ENCODE assay signal across 25 mouse cellular contexts in genomic region chr6:114142480-114142879, GRCm38 (mm10). TPM values are rescaled to one million over a fixed set of nuclear protein-coding genes. Genes with fewer than 3 reads are reported as not detected.
DNase-seq lines count a peak whose midpoint lies in the region; ATAC-seq and TF ChIP-seq lines count a peak whose summit lies in the region.
"Had no signal": no experiment of that assay in that cellular context is flagged by ENCODE, and none has a peak within 500 bp of the region (broad histone marks: within the 10 kb centered on the region; RNA-seq: fewer than 3 reads in every experiment).

No protein-coding gene starts in this region.

- H3K9ac ChIP-seq in midbrain, embryonic 13.5 days (replicated peaks): no peak overlapping the region
- H3K9ac ChIP-seq: embryonic facial prominence, embryonic 13.5 days; embryonic facial prominence, embryonic 15.5 days; forebrain, embryonic 12.5 days; forebrain, embryonic 15.5 days; forebrain, postnatal 0 days had no signal

- no peak for TF ChIP-seq CTCF in layer of hippocampus, adult 2 months (conservative IDR thresholded peaks at IDR 0.05)
- TF ChIP-seq CTCF in brain, embryonic 14.5 days (IDR thresholded peaks at IDR 0.05; ENCODE audit: borderline replicate concordance, extremely low read depth, insufficient read depth, insufficient read length): no peak

- H3K36me3 ChIP-seq in midbrain, embryonic 13.5 days: no peaks in the 10 kb centered on the region
- H3K36me3 ChIP-seq: embryonic facial prominence, embryonic 13.5 days; embryonic facial prominence, embryonic 15.5 days; forebrain, embryonic 10.5 days; forebrain, embryonic 12.5 days; forebrain, embryonic 15.5 days had no signal

- 90% methylated on average over 11 of the region's 11 CpGs for WGBS in midbrain, embryonic 13.5 days

- peak overlapping the region; percentile 60 for H3K27ac ChIP-seq in layer of hippocampus, adult 2 months
- no peak overlapping the region for H3K27ac ChIP-seq in midbrain, embryonic 13.5 days
- H3K27ac ChIP-seq: embryonic facial prominence, embryonic 13.5 days; embryonic facial prominence, embryonic 15.5 days; forebrain, embryonic 10.5 days; forebrain, embryonic 12.5 days had no signal

- TF ChIP-seq POLR2A in brain, embryonic 14.5 days (IDR thresholded peaks at IDR 0.05; ENCODE audit: borderline replicate concordance, extremely low read depth, insufficient read depth, insufficient read length, poor library complexity, severe bottlenecking): no peak

- H3K9me3 ChIP-seq in midbrain, embryonic 13.5 days: peaks cover 9% of the 10 kb centered on the region
- H3K9me3 ChIP-seq: embryonic facial prominence, embryonic 13.5 days; embryonic facial prominence, embryonic 15.5 days; forebrain, embryonic 12.5 days; forebrain, embryonic 15.5 days had no signal

- no peak for ATAC-seq in midbrain, embryonic 13.5 days
- ATAC-seq: forebrain, embryonic 15.5 days; forebrain, postnatal 0 days had no signal

- H3K4me2 ChIP-seq in midbrain, embryonic 13.5 days (replicated peaks): no peak overlapping the region
- H3K4me2 ChIP-seq: embryonic facial prominence, embryonic 13.5 days; embryonic facial prominence, embryonic 15.5 days; forebrain, embryonic 12.5 days; forebrain, embryonic 15.5 days had no signal

- DNase-seq in layer of hippocampus, adult 2 months (ENCODE audit: low spot score in 2 of 2): no peak
- no peak for DNase-seq in layer of hippocampus, adult 9-10 months (ENCODE audit: low spot score)
- peak; percentile 43 to 59 for DNase-seq in right cerebral cortex, postnatal 10 days (ENCODE audit: low spot score in 2 of 2)
- DNase-seq in right cerebral cortex, adult 18-20 months: no peak
- DNase-seq in brain, embryonic 14.5 days (ENCODE audit: low read depth): peak; percentile 13
- DNase-seq: adrenal gland, adult 2 months; adrenal gland, postnatal 10 days; adrenal gland, postnatal 25 days; cerebellum, adult 11 months; cerebellum, adult 18-20 months; cerebellum, adult 8-10 months; cerebellum, adult 9-11 months; cerebellum, postnatal 36 days; embryo, embryonic 11 days; forebrain, postnatal 0 days had no signal

- no peak overlapping the region for H3K4me3 ChIP-seq in layer of hippocampus, adult 2 months
- no peak overlapping the region for H3K4me3 ChIP-seq in midbrain, embryonic 13.5 days (replicated peaks)
- H3K4me3 ChIP-seq: embryonic facial prominence, embryonic 13.5 days; embryonic facial prominence, embryonic 15.5 days; erythroblast, embryonic 14.5 days; forebrain, embryonic 10.5 days; forebrain, embryonic 12.5 days; forebrain, embryonic 15.5 days had no signal

- peaks cover 40% of the 10 kb centered on the region for H3K27me3 ChIP-seq in midbrain, embryonic 13.5 days
- H3K27me3 ChIP-seq: embryonic facial prominence, embryonic 13.5 days; embryonic facial prominence, embryonic 15.5 days; forebrain, embryonic 12.5 days; forebrain, embryonic 15.5 days had no signal

- peaks cover 15% of the 10 kb centered on the region for H3K4me1 ChIP-seq in midbrain, embryonic 13.5 days (replicated peaks)
- H3K4me1 ChIP-seq: embryonic facial prominence, embryonic 13.5 days; embryonic facial prominence, embryonic 15.5 days had no signal

RNA-seq across cellular contexts. Expression of gene Slc6a11, which starts 11.4 kb away (rescaled TPM):
- total RNA-seq in layer of hippocampus, adult 2 months (2021): 10 to 100 TPM; 86.7 to 88.2 TPM
- polyA plus RNA-seq in brain, embryonic 14.5 days (2012; rRNA removed): 22.8 and 46.2 TPM in 2 replicates
- 6.4 and 6.5 TPM in 2 replicates for polyA plus RNA-seq in midbrain, embryonic 13.5 days (2015; fragmentation: Nextera tagmentation; extraction: Ambion mirVana)
- total RNA-seq: common myeloid progenitor, adult 5-6 weeks; MEL had no signal
- polyA plus RNA-seq: C2C12; erythroblast, embryonic 14.5 days had no signal

Comparison
In these comparisons a context has a peak if more than half of its experiments do, and no peak if none do; other contexts are left out.
1. DNase-seq: peak in right cerebral cortex, postnatal 10 days (2 of 2) and brain, embryonic 14.5 days (single experiment); none in layer of hippocampus, adult 2 months (0 of 2), layer of hippocampus, adult 9-10 months (single experiment) and right cerebral cortex, adult 18-20 months (single experiment).